Mouse (Mus musculus): ENCODE measurements around the gene Atf7ip. TPM values are rescaled to one million over a fixed set of nuclear protein-coding genes. Genes with fewer than 3 reads are reported as not detected.
"Not testable (repeated sequence)": the region's sequence is repeated elsewhere in the genome, so short reads cannot be mapped to it uniquely, and the experiment has no call there.

The Atf7ip gene
- 42.8 and 49.5 TPM in 2 replicates for polyA plus RNA-seq (2012; rRNA removed)

- not testable (repeated sequence) for DNase-seq (ENCODE audit: extremely low spot score in 1 of 2, low spot score in 1 of 2)
Observed at GRCm38 (mm10) chr6:136505867-136506266, at the start of gene Atf7ip. Atf7ip (plus strand) TSS chr6:136506167.

DNA sequence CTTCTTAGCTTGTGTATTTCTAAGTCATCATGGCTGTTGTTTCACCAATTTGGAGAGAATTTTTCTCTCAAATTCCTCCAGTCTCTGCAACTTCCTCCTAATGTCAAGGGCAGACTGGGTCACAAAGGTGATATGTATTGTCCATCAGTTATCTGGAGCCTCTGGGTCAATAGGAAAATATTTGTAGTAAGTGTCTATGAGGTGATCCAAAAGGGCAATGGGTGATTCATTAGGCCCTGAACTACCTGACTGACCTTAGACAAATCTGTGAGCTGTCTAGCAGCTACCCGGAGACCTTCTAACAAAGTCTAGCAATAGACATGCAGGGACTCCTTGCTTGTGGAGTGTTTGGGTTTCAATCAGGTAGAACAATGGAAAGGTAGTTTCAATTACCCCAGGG, 49.7 kb upstream of the Atf7ip start:
- no peak for DNase-seq (ENCODE audit: extremely low spot score in 1 of 2, low spot score in 1 of 2)

- no peak for DNase-seq (ENCODE audit: extremely low spot score in 1 of 2, low spot score in 1 of 2)
Observed at GRCm38 (mm10) chr6:136459156-136459555, 46.8 kb upstream of the Atf7ip start.

DNA sequence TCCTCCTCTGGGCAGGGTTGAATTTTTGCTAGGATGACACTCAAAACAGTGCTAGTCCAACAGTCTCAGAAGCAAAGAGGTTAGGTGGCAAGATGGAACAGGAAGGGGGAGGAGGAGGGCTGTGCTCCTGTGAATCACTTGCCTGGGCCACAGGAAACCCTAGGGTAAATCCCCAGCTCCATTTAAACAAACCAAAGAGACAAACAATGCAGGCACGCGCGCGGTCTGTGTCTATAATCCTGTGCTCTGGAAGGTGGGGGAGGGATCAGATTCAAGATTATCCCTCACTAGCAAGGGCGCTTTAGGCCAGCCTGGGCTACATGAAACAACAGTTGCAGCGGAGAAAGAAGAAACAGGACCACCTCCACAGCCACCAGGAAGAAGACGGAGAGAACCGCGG, 42.5 kb upstream of the Atf7ip start:
- no peak for DNase-seq (ENCODE audit: extremely low spot score in 1 of 2, low spot score in 1 of 2)

GRCm38 (mm10) chr6:136464121-136464621, 41.8 kb upstream of the Atf7ip start:
- DNase-seq (ENCODE audit: extremely low spot score in 1 of 2, low spot score in 1 of 2): no peak

DNA sequence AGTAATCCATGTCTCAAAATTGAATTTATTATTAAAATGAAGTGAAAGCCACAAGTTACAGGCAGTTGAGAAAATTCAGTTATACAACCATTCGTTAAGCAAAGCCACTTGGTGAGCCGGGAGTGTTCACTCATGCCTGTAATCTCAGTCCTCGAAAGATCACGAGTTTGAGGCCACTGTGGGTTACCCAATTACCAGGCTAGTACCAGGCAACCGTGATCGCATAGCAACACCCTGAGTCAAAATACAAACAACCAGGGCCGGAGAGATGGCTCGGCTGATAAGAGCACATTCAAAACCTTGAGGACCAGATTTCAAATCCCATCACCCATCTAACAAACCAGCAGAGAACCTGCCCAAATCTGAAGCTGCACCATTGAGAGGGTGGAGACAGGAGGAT, 40.9 kb upstream of the Atf7ip start:
- DNase-seq (ENCODE audit: extremely low spot score in 1 of 2, low spot score in 1 of 2): no peak

- peak; percentile 50 to 81 for DNase-seq (ENCODE audit: extremely low spot score in 1 of 2, low spot score in 1 of 2)
Observed at GRCm38 (mm10) chr6:136465959-136466381, 40.0 kb upstream of the Atf7ip start.

GRCm38 (mm10) chr6:136466956-136467750, 38.8 kb upstream of the Atf7ip start:
- DNase-seq (ENCODE audit: extremely low spot score in 1 of 2, low spot score in 1 of 2): peak; percentile 63 to 90

- DNase-seq (ENCODE audit: extremely low spot score in 1 of 2, low spot score in 1 of 2): no peak
Observed at GRCm38 (mm10) chr6:136467837-136468236, 38.1 kb upstream of the Atf7ip start.

- DNase-seq (ENCODE audit: extremely low spot score in 1 of 2, low spot score in 1 of 2): peak; percentile 89
Observed at GRCm38 (mm10) chr6:136468401-136468912, 37.5 kb upstream of the Atf7ip start.

DNA sequence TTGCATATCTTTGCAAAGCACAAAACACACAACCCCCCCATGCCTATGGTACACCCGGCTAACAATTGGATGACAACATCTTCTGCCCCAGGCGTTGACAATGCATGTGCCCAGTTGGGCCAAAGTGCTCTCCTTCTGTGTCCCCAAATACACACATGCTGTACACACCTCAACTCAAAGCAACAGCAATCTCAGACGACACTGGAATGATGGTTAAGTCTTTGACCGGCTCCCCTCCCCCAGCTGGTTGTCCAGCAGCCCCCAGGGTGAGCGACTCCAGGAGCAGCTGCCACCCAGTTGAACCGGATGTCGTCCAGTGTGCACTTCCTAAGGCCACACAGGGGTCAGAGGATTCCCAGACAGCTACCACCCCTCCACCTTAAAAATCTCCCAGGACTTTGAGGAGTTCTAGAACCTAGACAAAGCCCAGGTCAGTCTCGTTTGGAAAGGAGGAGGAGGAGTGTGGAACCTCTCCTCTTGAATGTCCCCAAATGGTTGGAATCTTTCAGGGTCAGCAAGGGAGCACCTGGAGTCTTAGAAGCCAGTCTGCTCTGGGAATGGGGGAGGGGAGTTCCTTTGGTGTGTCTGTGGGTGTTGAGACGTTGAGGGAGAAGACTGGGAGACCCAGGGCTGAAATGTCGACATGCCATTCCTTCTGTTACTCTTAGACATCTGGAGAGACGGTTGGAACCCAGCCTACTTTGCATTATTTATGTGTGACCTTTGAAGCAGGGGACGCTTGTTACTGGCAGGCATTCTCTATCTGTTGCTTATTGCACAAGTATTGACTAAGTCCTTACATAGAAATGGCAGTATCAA, 36.8 kb upstream of the Atf7ip start:
- DNase-seq (ENCODE audit: extremely low spot score in 1 of 2, low spot score in 1 of 2): no peak

DNA sequence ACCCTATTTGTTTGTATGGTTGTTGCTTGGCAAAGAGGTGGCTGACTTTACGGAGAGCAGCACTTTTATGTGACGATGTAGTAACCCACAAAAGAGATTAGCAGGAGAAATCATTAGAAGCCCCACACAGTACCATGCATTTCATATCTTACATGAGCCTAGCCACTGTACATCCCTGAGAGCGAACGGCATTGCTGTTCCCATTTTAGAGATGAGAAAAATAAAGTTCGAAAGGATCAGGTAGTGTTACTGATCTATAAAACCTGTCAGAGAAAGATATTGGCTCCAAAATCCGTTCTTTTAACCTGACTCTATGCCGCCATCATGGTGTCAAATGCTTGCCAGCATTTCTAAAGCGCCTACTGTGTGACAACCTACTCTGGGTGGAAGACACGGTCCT, 36.2 kb upstream of the Atf7ip start:
- no peak for DNase-seq (ENCODE audit: extremely low spot score in 1 of 2, low spot score in 1 of 2)

DNA sequence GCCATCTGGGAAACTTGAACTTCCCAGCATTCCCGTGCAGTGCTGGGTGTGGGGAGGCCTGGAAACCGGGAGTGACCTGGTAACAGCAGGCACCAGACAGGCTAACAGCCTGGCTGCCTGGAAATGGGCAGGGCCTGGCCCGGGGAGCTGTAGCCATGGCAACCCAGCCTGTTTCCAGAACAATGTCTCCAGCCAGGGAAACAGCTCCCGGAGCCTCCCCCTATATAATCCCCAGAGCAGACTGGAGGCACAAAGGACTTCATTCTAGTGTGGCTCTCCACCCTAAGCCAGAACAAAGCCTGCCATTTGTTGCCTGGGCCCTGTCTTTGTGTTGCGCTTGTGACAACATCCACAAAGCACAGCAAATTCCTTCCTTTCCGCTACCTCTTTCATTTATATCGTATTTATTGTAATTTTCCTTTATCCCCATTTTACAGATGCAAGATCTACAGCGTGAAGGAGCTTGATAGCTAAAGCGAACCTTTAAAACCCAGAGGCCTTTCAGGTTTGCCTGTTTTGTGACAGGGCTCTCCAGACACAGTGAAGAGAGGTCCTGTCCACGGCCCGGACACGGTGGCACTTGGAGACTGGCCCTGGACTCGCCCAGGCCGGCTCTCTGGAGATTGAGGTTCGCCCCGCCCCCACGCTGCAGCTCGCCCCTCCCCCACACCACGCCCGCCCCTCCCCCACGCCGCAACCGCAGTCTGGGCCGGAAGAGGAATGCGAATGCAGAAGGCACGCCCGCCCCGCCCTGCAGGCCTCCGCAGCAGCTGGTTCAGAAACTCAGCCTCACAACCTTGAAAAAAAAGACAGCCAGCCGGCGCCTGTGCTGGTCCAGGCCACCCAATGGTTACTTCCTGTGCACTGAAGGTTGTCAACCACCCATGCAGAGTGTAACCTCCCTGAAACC, 35.4 kb upstream of the Atf7ip start:
- peak; percentile 74 to 79 for DNase-seq (ENCODE audit: extremely low spot score in 1 of 2, low spot score in 1 of 2)

GRCm38 (mm10) chr6:136471601-136472000, 34.4 kb upstream of the Atf7ip start:
- no peak for DNase-seq (ENCODE audit: extremely low spot score in 1 of 2, low spot score in 1 of 2)

GRCm38 (mm10) chr6:136472779-136473178, 33.2 kb upstream of the Atf7ip start:
- no peak for DNase-seq (ENCODE audit: extremely low spot score in 1 of 2, low spot score in 1 of 2)

DNA sequence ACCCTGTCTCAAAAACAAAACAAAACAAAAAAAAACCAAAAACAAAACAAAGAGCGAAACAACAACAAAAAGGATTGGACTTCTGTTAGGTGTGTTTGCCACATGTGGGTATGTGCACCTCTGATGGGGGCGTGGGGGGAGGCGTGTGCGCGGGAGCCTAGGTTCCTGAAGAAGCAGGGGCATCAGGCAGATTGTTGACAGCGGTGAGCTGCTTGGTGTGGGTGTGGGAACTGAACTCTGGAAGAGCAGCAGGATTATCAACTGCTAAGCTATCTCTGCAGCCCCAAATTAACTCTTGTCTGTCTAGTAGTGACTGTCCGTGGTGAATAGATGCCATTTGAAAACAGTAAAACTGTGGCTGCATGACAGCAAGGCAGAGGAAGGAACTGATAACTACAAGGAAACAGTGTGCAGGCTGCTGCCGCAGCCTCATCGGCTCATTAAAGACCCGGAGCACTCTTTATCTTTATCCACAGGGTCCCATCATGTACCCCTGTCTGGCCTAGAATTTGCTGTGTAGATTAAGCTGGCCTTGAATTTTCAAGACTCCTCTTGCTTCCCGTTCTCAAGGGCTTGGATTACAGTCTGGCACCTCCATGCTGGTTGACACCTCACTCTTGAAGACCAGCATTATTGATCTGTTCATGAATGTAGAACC, 32.4 kb upstream of the Atf7ip start:
- DNase-seq (ENCODE audit: extremely low spot score in 1 of 2, low spot score in 1 of 2): no peak

- DNase-seq (ENCODE audit: extremely low spot score in 1 of 2, low spot score in 1 of 2): no peak
Observed at GRCm38 (mm10) chr6:136475171-136475860, 30.7 kb upstream of the Atf7ip start.

- no peak for DNase-seq (ENCODE audit: extremely low spot score in 1 of 2, low spot score in 1 of 2)
Observed at GRCm38 (mm10) chr6:136477878-136478277, 28.1 kb upstream of the Atf7ip start.

DNA sequence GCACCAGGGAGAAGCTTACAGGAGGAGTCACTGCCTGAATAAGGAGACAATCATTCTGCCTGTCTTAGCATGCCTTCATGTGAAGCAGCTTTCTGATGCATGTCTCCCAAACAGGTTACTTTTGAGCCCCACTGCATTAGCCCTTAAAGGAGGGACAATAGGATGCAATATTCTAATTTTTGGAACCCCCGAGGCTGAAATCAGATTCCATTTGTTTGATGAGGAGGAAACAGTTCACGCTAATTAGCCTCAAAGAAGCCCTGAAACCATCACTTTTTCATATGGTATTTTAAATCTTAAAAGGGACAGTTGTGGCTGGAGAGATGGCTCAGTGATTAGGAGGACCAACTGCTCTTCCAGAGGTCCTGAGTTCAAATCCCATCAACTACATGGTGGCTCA, 22.4 kb upstream of the Atf7ip start:
- DNase-seq (ENCODE audit: extremely low spot score in 1 of 2, low spot score in 1 of 2): no peak

Data from frontal cortex, adult 2 months (tissue).